Mouse (Mus musculus): ENCODE results near the gene Becn1.

GRCm38 (mm10) chr11:101349216-101349615 is 47.1 kb upstream of the Becn1 start:
- TF ChIP-seq CTCF (IDR thresholded peaks at IDR 0.05; ENCODE audit: low read depth) (no peak), EP300 (IDR thresholded peaks at IDR 0.05; ENCODE audit: low read depth) (no peak)
